Mouse (Mus musculus) forebrain, embryonic 16.5 days (tissue): ENCODE data around the gene Chchd4. TPM values are rescaled to one million over a fixed set of nuclear protein-coding genes. Genes with fewer than 3 reads are reported as not detected.
A peak's percentile ranks its signal among the peaks of the same experiment; 100 is the strongest.

Experiments used
- ATAC-seq: fragments of 200-750 bp; cut with Nextera tagmentation; 2 replicates; pipeline ENCODE4 v1.8.0; 2017; ENCODE audit warnings: mild to moderate bottlenecking, moderate library complexity
- H3K27ac ChIP-seq: fragments of 300-500 bp; sonication (generic); 2 replicates; pipeline ENCODE4 v1.5.1; 2014; ENCODE audit warnings: low read length, control low read depth
- H3K27me3 ChIP-seq: fragments of 300-500 bp; sonication (generic); replicated peaks from 2 replicates; pipeline ENCODE4 v1.6.1; 2014; ENCODE audit warnings: low read length; ENCODE audit not compliant: control insufficient read depth, insufficient read depth
- H3K36me3 ChIP-seq: fragments of 300-500 bp; sonication (generic); 2 replicates; pipeline ENCODE4 v1.6.1; 2014; ENCODE audit not compliant: control insufficient read depth, insufficient read depth
- H3K4me1 ChIP-seq: fragments of 300-500 bp; sonication (generic); replicated peaks from 2 replicates; pipeline ENCODE4 v1.6.1; 2014; ENCODE audit warnings: low read length; ENCODE audit not compliant: control insufficient read depth, insufficient read depth
- H3K4me2 ChIP-seq: fragments of 300-500 bp; sonication (generic); 2 replicates; pipeline ENCODE4 v1.6.1; 2014; ENCODE audit warnings: mild to moderate bottlenecking, low read length, control low read depth
- H3K4me3 ChIP-seq: fragments of 300-500 bp; sonication (generic); replicated peaks from 2 replicates; pipeline ENCODE4 v1.5.1; 2014; ENCODE audit warnings: mild to moderate bottlenecking, low read length, control low read depth
- H3K9ac ChIP-seq: fragments of 300-500 bp; sonication (generic); replicated peaks from 2 replicates; pipeline ENCODE4 v1.6.1; 2014; ENCODE audit warnings: low read depth, low read length, control low read depth
- H3K9me3 ChIP-seq: fragments of 300-500 bp; sonication (generic); 2 replicates; pipeline ENCODE4 v1.6.1; 2016; ENCODE audit warnings: low read length; ENCODE audit not compliant: control insufficient read depth
- WGBS: fragments of 180-500 bp; shearing (Covaris S2); extraction: QIAGEN DNeasy Blood & Tissue Kit; methylation state at CpG from one replicate; pipeline ENCODE4 v1.1.7; 2014; 5-methylcytosine and 5-hydroxymethylcytosine counted together
- polyA plus RNA-seq: library from polyadenylated mRNA; unstranded; fragments of >200 nt; fragmentation: Nextera tagmentation; extraction: Ambion mirVana; gene quantifications from 2 replicates; pipeline ENCODE4 v1.2.1, GENCODE M21; 2015

The Chchd4 gene
- polyA plus RNA-seq, result 33.7 and 40.4 TPM in 2 replicates

- Histone ChIP-seq H3K4me1 (peaks cover 30% of the 10 kb centered on the region), H3K9ac (peak within 1 kb of the TSS; percentile 81), H3K27me3 (no peaks in the 10 kb centered on the region), H3K4me3 (peak within 1 kb of the TSS; percentile 92), H3K27ac (peak within 1 kb of the TSS; percentile 59), H3K36me3 (peaks cover 5% of the 10 kb centered on the region; the same call in 1 of the 2 replicates), H3K9me3 (no peaks in the 10 kb centered on the region), H3K4me2 (peak within 1 kb of the TSS; percentile 94)
- peak; percentile 96 for ATAC-seq
- WGBS, result under 1% methylated on average over 73 of the region's 74 CpGs
Observed at GRCm38 (mm10) chr6:91472868-91473804, at the start of gene Chchd4, which contains the start of gene Tmem43. Gene Chchd4, minus strand, starts transcription at chr6:91473546. Gene Tmem43, plus strand, starts transcription at chr6:91473703.

GRCm38 (mm10) chr6:91522816-91523215 lies 49.5 kb upstream of the Chchd4 start:
- Histone ChIP-seq H3K4me3 (no peak overlapping the region), H3K27me3 (no peaks in the 10 kb centered on the region), H3K9me3 (no peaks in the 10 kb centered on the region), H3K27ac (no peak overlapping the region), H3K36me3 (peaks cover 16% of the 10 kb centered on the region), H3K4me1 (no peaks in the 10 kb centered on the region), H3K9ac (no peak overlapping the region), H3K4me2 (no peak overlapping the region)
- WGBS, result 97% methylated on average over 5 of the region's 5 CpGs
- ATAC-seq, result no peak

- Histone ChIP-seq H3K4me2 (no peak overlapping the region), H3K9me3 (no peaks in the 10 kb centered on the region), H3K4me3 (no peak overlapping the region), H3K27ac (no peak overlapping the region), H3K9ac (no peak overlapping the region), H3K27me3 (no peaks in the 10 kb centered on the region), H3K4me1 (peaks cover 23% of the 10 kb centered on the region), H3K36me3 (peaks cover 16% of the 10 kb centered on the region)
- WGBS, result 91% methylated on average over 7 of the region's 7 CpGs
- no peak for ATAC-seq
Observed at GRCm38 (mm10) chr6:91518454-91519020, 45.2 kb upstream of the Chchd4 start.

- ATAC-seq, result peak; percentile 97
- H3K9me3 ChIP-seq, result no peaks in the 10 kb centered on the region
- peak within 1 kb of the TSS; percentile 29 for H3K27ac ChIP-seq
- H3K36me3 ChIP-seq, result peaks cover 10% of the 10 kb centered on the region
- no peaks in the 10 kb centered on the region for H3K27me3 ChIP-seq
- H3K9ac ChIP-seq, result peak within 1 kb of the TSS; percentile 73
- peak within 1 kb of the TSS; percentile 91 for H3K4me2 ChIP-seq
- peak within 1 kb of the TSS; percentile 66 for H3K4me3 ChIP-seq
- WGBS, result under 1% methylated on average over 79 of the region's 80 CpGs
- peaks cover 23% of the 10 kb centered on the region for H3K4me1 ChIP-seq
Observed at GRCm38 (mm10) chr6:91515545-91516449, 42.5 kb upstream of the Chchd4 start, which contains the start of the genes Xpc and Lsm3. Gene Xpc, minus strand, starts transcription at chr6:91515888. Gene Lsm3, plus strand, starts transcription at chr6:91515928.

GRCm38 (mm10) chr6:91514737-91515362 lies 41.5 kb upstream of the Chchd4 start:
- peaks cover 6% of the 10 kb centered on the region for H3K36me3 ChIP-seq
- no peak for ATAC-seq
- H3K27me3 ChIP-seq, result no peaks in the 10 kb centered on the region
- peak overlapping the region; percentile 71 for H3K9ac ChIP-seq
- H3K9me3 ChIP-seq, result no peaks in the 10 kb centered on the region
- H3K27ac ChIP-seq, result no peak overlapping the region
- 33% methylated on average over 10 of the region's 10 CpGs for WGBS
- H3K4me1 ChIP-seq, result peaks cover 23% of the 10 kb centered on the region
- peak overlapping the region; percentile 73 for H3K4me2 ChIP-seq
- peak overlapping the region; percentile 66 for H3K4me3 ChIP-seq

GRCm38 (mm10) chr6:91514135-91514534 lies 40.8 kb upstream of the Chchd4 start:
- Histone ChIP-seq H3K4me3 (no peak overlapping the region), H3K27me3 (no peaks in the 10 kb centered on the region), H3K9me3 (no peaks in the 10 kb centered on the region), H3K4me1 (peaks cover 23% of the 10 kb centered on the region), H3K4me2 (no peak overlapping the region), H3K9ac (no peak overlapping the region), H3K27ac (no peak overlapping the region), H3K36me3 (peaks cover 2% of the 10 kb centered on the region)
- no peak for ATAC-seq

GRCm38 (mm10) chr6:91510211-91510610 lies 36.9 kb upstream of the Chchd4 start:
- Histone ChIP-seq H3K36me3 (peaks cover 11% of the 10 kb centered on the region), H3K4me1 (peaks cover 11% of the 10 kb centered on the region), H3K4me3 (no peak overlapping the region), H3K27ac (no peak overlapping the region), H3K9me3 (no peaks in the 10 kb centered on the region), H3K9ac (no peak overlapping the region), H3K27me3 (no peaks in the 10 kb centered on the region), H3K4me2 (no peak overlapping the region)
- 88% methylated on average over 10 of the region's 10 CpGs for WGBS
- no peak for ATAC-seq

GRCm38 (mm10) chr6:91509326-91509725 lies 36.0 kb upstream of the Chchd4 start:
- no peaks in the 10 kb centered on the region for H3K9me3 ChIP-seq
- H3K27me3 ChIP-seq, result no peaks in the 10 kb centered on the region
- no peak for ATAC-seq
- no peak overlapping the region for H3K9ac ChIP-seq
- WGBS, result 44% methylated on average over 7 of the region's 7 CpGs
- H3K4me1 ChIP-seq, result peaks cover 2% of the 10 kb centered on the region; the same call in 1 of the 2 replicates
- no peak overlapping the region for H3K4me3 ChIP-seq
- H3K27ac ChIP-seq, result no peak overlapping the region
- H3K4me2 ChIP-seq, result no peak overlapping the region
- H3K36me3 ChIP-seq, result peaks cover 20% of the 10 kb centered on the region
